Mouse (Mus musculus) urinary bladder, adult 18-20 months (tissue): ENCODE data around the gene Serac1.

ENCODE experiments used
- DNase-seq, 2 experiments: peaks; one replicate each; pipeline ENCODE4 v3.0.0; 2022; ENCODE audit warnings: low spot score in 2 of 2, mixed read lengths in 2 of 2

The Serac1 gene

GRCm38 (mm10) chr17:6005246-6005637, 74.3 kb downstream of the Serac1 start:
- no peak for DNase-seq

DNA sequence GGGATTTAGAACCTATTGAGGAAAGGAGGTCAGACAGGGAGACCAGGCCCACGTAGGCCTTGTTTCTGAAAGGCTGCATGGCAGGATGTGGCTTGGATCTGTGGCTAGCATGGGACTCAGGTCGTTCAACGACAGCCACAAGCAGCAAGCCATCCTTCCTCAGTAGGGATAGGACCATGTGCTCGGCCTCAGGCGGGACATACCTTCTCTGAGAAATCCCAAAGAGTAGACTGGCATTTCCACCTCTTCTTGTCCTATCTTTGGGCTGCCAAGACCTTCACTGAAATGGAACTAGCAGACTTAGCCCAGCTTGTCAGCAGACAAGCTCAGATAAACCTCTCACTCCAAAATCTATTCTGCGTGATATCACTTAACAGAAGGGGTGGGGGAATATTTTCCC, 75.9 kb downstream of the Serac1 start:
- DNase-seq = no peak

GRCm38 (mm10) chr17:6002563-6002962, 77.0 kb downstream of the Serac1 start:
- no peak for DNase-seq

GRCm38 (mm10) chr17:6001836-6002235, 77.7 kb downstream of the Serac1 start:
- no peak for DNase-seq

GRCm38 (mm10) chr17:6001389-6001788, 78.2 kb downstream of the Serac1 start:
- no peak for DNase-seq

GRCm38 (mm10) chr17:6000864-6001319, 78.6 kb downstream of the Serac1 start:
- no peak for DNase-seq

DNA sequence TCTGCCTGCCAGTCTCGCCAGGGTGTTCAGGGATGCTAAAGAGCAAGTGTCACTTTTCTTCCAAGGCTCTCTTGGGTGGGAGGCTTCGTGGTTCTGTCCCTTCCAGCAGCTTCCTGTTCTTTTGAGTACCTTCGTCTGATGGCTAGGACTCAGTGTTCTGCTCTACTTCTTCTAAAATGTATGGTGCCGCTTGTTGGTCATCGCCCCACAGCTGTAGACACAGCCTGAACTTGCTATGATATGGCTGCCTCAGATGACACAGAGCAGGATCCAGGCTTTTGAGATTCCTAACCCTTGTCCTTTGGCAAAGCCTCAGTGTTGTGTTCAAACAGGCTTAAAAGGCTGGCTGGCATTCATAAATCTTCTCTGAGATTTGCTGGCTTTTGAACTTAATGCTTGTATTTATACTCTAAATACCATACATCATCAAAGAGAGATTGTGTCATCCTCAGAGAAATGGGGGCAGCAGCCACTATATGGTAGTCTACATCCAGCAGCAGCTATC, 80.5 kb downstream of the Serac1 start:
- no peak for DNase-seq

DNA sequence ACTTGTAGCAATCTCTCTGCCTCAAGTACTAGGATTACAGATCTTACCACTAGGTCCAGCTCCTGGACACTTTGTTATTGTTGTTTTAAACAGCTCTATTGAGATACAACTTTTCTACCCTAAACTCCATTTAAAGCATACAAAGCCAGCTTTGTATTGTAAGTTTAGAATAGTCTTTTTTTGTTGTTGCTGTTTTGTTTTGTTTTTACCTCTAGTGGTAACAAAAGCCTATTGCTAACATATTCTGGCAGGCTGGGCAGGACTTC, 81.4 kb downstream of the Serac1 start:
- no peak for DNase-seq

- DNase-seq = no peak
These were observed 81.9 kb downstream of the Serac1 start for GRCm38 (mm10) chr17:5997380-5998234.

- no peak for DNase-seq
These were observed 83.0 kb downstream of the Serac1 start for GRCm38 (mm10) chr17:5996589-5996988.

GRCm38 (mm10) chr17:5994606-5995005, 84.9 kb downstream of the Serac1 start:
- peak in 1 of 2 experiments; percentile 55 for DNase-seq

DNA sequence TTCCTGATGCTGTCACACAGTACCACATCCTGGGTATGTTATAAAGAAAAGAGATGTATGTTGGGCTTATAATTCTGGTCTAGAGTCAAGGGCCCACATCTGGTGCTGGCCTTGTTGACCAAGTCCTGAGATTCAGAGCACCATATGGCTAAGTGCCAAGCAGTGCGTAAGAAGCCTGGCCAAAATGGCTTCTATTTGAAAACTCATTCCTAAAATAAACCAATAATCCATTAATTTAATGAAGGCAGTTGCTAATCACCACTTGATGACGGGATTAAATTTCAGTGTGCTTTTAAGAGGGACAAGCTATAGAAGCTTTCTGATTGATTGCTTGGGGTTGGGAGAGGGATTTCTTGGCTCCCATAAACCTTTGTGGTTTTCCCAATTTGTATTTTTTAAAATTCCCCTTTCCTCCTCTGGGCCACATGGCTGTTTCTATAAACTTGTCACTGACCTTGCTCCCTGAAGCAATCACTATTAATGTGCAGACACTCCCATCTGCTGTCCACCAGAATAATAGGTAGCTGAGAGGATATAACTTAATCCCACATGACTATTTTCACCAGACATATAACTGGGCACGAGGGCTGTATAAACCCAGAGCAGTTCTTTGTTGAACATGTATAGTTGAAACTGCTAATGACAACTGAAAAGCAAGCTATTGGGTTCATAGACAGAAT, 85.8 kb downstream of the Serac1 start:
- no peak for DNase-seq

- no peak for DNase-seq
These were observed 86.5 kb downstream of the Serac1 start for GRCm38 (mm10) chr17:5992866-5993580.
